In the genomic region with DNA sequence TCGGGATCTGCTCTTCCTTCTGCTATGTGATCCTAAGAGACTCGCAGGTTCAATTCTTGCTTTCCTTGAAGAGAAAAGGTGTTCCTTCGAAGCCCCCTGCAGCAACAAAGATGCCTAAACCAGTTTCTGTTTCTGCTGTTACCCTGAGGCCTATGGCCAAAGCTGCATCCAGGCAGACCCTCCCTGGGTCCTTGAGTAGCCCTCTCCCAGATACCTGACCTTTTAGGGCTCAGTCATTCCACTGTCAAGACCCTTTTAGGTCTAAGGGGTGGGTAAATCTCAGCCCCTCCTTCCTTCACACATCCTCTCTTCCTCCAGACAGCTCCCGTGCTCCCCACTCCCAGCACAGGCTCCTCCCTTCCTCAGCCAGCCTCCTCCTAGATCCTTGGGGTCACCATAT, we compare ENCODE assay signal across 14 mouse cellular contexts. TPM values are rescaled to one million over a fixed set of nuclear protein-coding genes. Genes with fewer than 3 reads are reported as not detected.
"Had no signal": no experiment of that assay in that cellular context is flagged by ENCODE, and none has a peak within 500 bp of the region (broad histone marks: within the 10 kb centered on the region; RNA-seq: fewer than 3 reads in every experiment).

No protein-coding gene starts in this region.

- H3K9ac ChIP-seq: kidney, embryonic 15.5 days; neural tube, embryonic 13.5 days had no signal

- DNase-seq: kidney, adult 18-20 months; kidney, postnatal 14 days; lung, adult 2 months; lung, postnatal 4 days; retina, postnatal 1 day; thymus, adult 18-20 months; thymus, postnatal 14 days had no signal

- H3K4me3 ChIP-seq: kidney, embryonic 15.5 days; left cerebral cortex, adult 2 months; limb, embryonic 10.5 days; midbrain, embryonic 10.5 days; neural tube, embryonic 13.5 days had no signal

- H3K27me3 ChIP-seq: kidney, embryonic 15.5 days; neural tube, embryonic 13.5 days had no signal

- ATAC-seq: lung, postnatal 0 days; midbrain, embryonic 16.5 days had no signal

- H3K4me1 ChIP-seq: midbrain, embryonic 10.5 days; neural tube, embryonic 13.5 days had no signal

- H3K36me3 ChIP-seq: kidney, embryonic 15.5 days; limb, embryonic 10.5 days; midbrain, embryonic 10.5 days; neural tube, embryonic 13.5 days had no signal

- H3K27ac ChIP-seq: left cerebral cortex, adult 2 months; limb, embryonic 10.5 days; midbrain, embryonic 10.5 days; neural tube, embryonic 13.5 days had no signal

- H3K4me2 ChIP-seq: kidney, embryonic 15.5 days; neural tube, embryonic 13.5 days had no signal

- H3K9me3 ChIP-seq: kidney, embryonic 15.5 days; limb, embryonic 10.5 days; midbrain, embryonic 10.5 days; neural tube, embryonic 13.5 days had no signal

RNA-seq across cellular contexts. Expression of gene Aqp7, which starts 41.2 kb away (rescaled TPM):
- polyA plus RNA-seq: midbrain, embryonic 16.5 days; neural tube, embryonic 13.5 days had no signal
